8 mouse cellular contexts compared by ENCODE assay signal in genomic region chr10:81342686-81343505, GRCm38 (mm10). TPM values are rescaled to one million over a fixed set of nuclear protein-coding genes. Genes with fewer than 3 reads are reported as not detected.
A peak's percentile ranks its signal among the peaks of the same experiment; 100 is the strongest.
DNase-seq lines count a peak whose midpoint lies in the region; ATAC-seq and TF ChIP-seq lines count a peak whose summit lies in the region.

Gipc3 (minus strand) TSS chr10:81343266.

- peaks cover 3% of the 10 kb centered on the region; the same call in 1 of the 2 replicates for H3K4me1 ChIP-seq in lung, adult 2 months (ENCODE audit: control insufficient read depth, insufficient read depth, low read length)
- H3K4me1 ChIP-seq in embryonic facial prominence, embryonic 12.5 days: peaks cover 15% of the 10 kb centered on the region
- H3K4me1 ChIP-seq in hindbrain, embryonic 15.5 days (replicated peaks): peaks cover 20% of the 10 kb centered on the region
- H3K4me1 ChIP-seq in midbrain, embryonic 13.5 days (replicated peaks): peaks cover 18% of the 10 kb centered on the region

- no peak within 1 kb of the TSS for H3K27ac ChIP-seq in embryonic facial prominence, embryonic 12.5 days
- no peak within 1 kb of the TSS for H3K27ac ChIP-seq in hindbrain, embryonic 15.5 days (replicated peaks)
- no peak within 1 kb of the TSS for H3K27ac ChIP-seq in midbrain, embryonic 13.5 days

- WGBS in lung, adult 2 months: 4% methylated on average over 65 of the region's 67 CpGs
- 7% methylated on average over 55 of the region's 67 CpGs for WGBS in embryonic facial prominence, embryonic 12.5 days
- WGBS in hindbrain, embryonic 15.5 days: 7% methylated on average over 62 of the region's 67 CpGs
- WGBS in midbrain, embryonic 13.5 days: 4% methylated on average over 63 of the region's 67 CpGs

- H3K36me3 ChIP-seq in embryonic facial prominence, embryonic 12.5 days: peaks cover 13% of the 10 kb centered on the region
- no peaks in the 10 kb centered on the region for H3K36me3 ChIP-seq in hindbrain, embryonic 15.5 days
- peaks cover 4% of the 10 kb centered on the region; the same call in 1 of the 2 replicates for H3K36me3 ChIP-seq in midbrain, embryonic 13.5 days

- no peak for DNase-seq in lung, adult 2 months
- no peak for DNase-seq in lung, adult 18-20 months
- no peak for DNase-seq in thymus, postnatal 10 days (ENCODE audit: low spot score in 2 of 2)
- DNase-seq in right cerebral cortex, postnatal 10 days (ENCODE audit: low spot score in 2 of 2): no peak

- no peak for TF ChIP-seq CTCF in lung, adult 2 months (IDR thresholded peaks at IDR 0.05; ENCODE audit: insufficient read depth, low read length)

- TF ChIP-seq POLR2A in lung, adult 2 months (IDR thresholded peaks at IDR 0.05; ENCODE audit: borderline replicate concordance, extremely low read depth, low read depth, low read length): no peak

- no peaks in the 10 kb centered on the region for H3K9me3 ChIP-seq in embryonic facial prominence, embryonic 12.5 days
- H3K9me3 ChIP-seq in hindbrain, embryonic 15.5 days: no peaks in the 10 kb centered on the region
- H3K9me3 ChIP-seq in midbrain, embryonic 13.5 days: no peaks in the 10 kb centered on the region

- peak within 1 kb of the TSS; percentile 64 for H3K4me3 ChIP-seq in lung, adult 2 months (replicated peaks; ENCODE audit: extremely low read depth, low read depth, low read length)
- H3K4me3 ChIP-seq in embryonic facial prominence, embryonic 12.5 days: peak within 1 kb of the TSS; percentile 37
- peak within 1 kb of the TSS; percentile 38 for H3K4me3 ChIP-seq in hindbrain, embryonic 15.5 days
- peak within 1 kb of the TSS; percentile 42 for H3K4me3 ChIP-seq in midbrain, embryonic 13.5 days (replicated peaks)

- ATAC-seq in embryonic facial prominence, embryonic 12.5 days (ENCODE audit: insufficient number of reproducible peaks, insufficient read depth, low FRiP score, low TSS enrichment): no peak
- ATAC-seq in hindbrain, embryonic 15.5 days (ENCODE audit: low FRiP score, low read depth): no peak
- 0 out of 2 replicates have a peak, but pooled peaks have one; percentile 7 for ATAC-seq in midbrain, embryonic 13.5 days
- ATAC-seq in activated CD4-positive, CD25-positive, alpha-beta regulatory T cell, adult 4 months: no peak

- peaks cover 73% of the 10 kb centered on the region for H3K27me3 ChIP-seq in embryonic facial prominence, embryonic 12.5 days
- H3K27me3 ChIP-seq in hindbrain, embryonic 15.5 days: peaks cover 48% of the 10 kb centered on the region
- peaks cover 79% of the 10 kb centered on the region for H3K27me3 ChIP-seq in midbrain, embryonic 13.5 days

- H3K9ac ChIP-seq in embryonic facial prominence, embryonic 12.5 days: peak within 1 kb of the TSS; percentile 47
- H3K9ac ChIP-seq in hindbrain, embryonic 15.5 days: peak within 1 kb of the TSS; percentile 41
- H3K9ac ChIP-seq in midbrain, embryonic 13.5 days (replicated peaks): peak within 1 kb of the TSS; percentile 66

- peak within 1 kb of the TSS; percentile 59 for H3K4me2 ChIP-seq in embryonic facial prominence, embryonic 12.5 days (replicated peaks)
- peak within 1 kb of the TSS; percentile 85 for H3K4me2 ChIP-seq in hindbrain, embryonic 15.5 days
- peak within 1 kb of the TSS; percentile 64 for H3K4me2 ChIP-seq in midbrain, embryonic 13.5 days (replicated peaks)

RNA-seq across cellular contexts. Expression of gene Gipc3, which starts in this region (rescaled TPM):
- 10.3 and 11.2 TPM in 2 replicates for polyA plus RNA-seq in lung, adult 2 months (2012; rRNA removed)
- polyA plus RNA-seq in embryonic facial prominence, embryonic 12.5 days (2016; fragmentation: Nextera tagmentation; extraction: Ambion mirVana): not detected in 2 replicates
- polyA plus RNA-seq in hindbrain, embryonic 15.5 days (2015; fragmentation: Nextera tagmentation; extraction: Ambion mirVana): not detected in 2 replicates
- not detected in 2 replicates for polyA plus RNA-seq in midbrain, embryonic 13.5 days (2015; fragmentation: Nextera tagmentation; extraction: Ambion mirVana)
- polyA plus RNA-seq in activated CD4-positive, CD25-positive, alpha-beta regulatory T cell, adult 4 months (2017; shearing (Covaris generic)): not detected

Comparison
In these comparisons a context has a peak if more than half of its experiments do, and no peak if none do; other contexts are left out.
1. RNA of gene Gipc3 (polyA plus RNA-seq): 10.3 to 11.2 TPM in lung, adult 2 months; not detected in activated CD4-positive, CD25-positive, alpha-beta regulatory T cell, adult 4 months, not detected in midbrain, embryonic 13.5 days, not detected in hindbrain, embryonic 15.5 days and not detected in embryonic facial prominence, embryonic 12.5 days; every median in the first group is over 10 times any median in the second.
2. Peak in ATAC-seq, H3K4me3 ChIP-seq, H3K9ac ChIP-seq and H3K4me2 ChIP-seq in midbrain, embryonic 13.5 days; RNA of the gene not detected or under 1 TPM.
3. Peak in every context shown above with its lines, with median percentiles within 50 percentile points of each other: H3K4me3 ChIP-seq, H3K4me2 ChIP-seq and H3K9ac ChIP-seq.